Mouse (Mus musculus) kidney, adult 9 months (tissue): ENCODE measurements around the gene Asb18.

Experiments used
- DNase-seq: peaks from one replicate; pipeline ENCODE4 v3.0.0; 2022

Gene Asb18

GRCm38 (mm10) chr1:90014446-90014845 is at the start of gene Asb18:
Gene Asb18 (minus strand): TSS chr1:90014666.
- no peak for DNase-seq

GRCm38 (mm10) chr1:90060599-90060998 is 46.1 kb upstream of the Asb18 start:
- peak; percentile 72 for DNase-seq

- DNase-seq: no peak
Observed at GRCm38 (mm10) chr1:90060054-90060453, 45.6 kb upstream of the Asb18 start.

GRCm38 (mm10) chr1:90054991-90055390 is 40.5 kb upstream of the Asb18 start:
- no peak for DNase-seq

GRCm38 (mm10) chr1:90051347-90051746 is 36.9 kb upstream of the Asb18 start:
- DNase-seq: peak; percentile 52

GRCm38 (mm10) chr1:90050046-90050739 is 35.7 kb upstream of the Asb18 start:
- no peak for DNase-seq

GRCm38 (mm10) chr1:90028305-90028704 is 13.8 kb upstream of the Asb18 start:
- no peak for DNase-seq

GRCm38 (mm10) chr1:90026945-90027344 is 12.5 kb upstream of the Asb18 start:
- peak; percentile 4 for DNase-seq

- no peak for DNase-seq
Observed at GRCm38 (mm10) chr1:90020336-90020735, 5.9 kb upstream of the Asb18 start.

- DNase-seq: no peak
Observed at GRCm38 (mm10) chr1:90018071-90018470, 3.6 kb upstream of the Asb18 start.

- no peak for DNase-seq
Observed at GRCm38 (mm10) chr1:90013273-90013672, 1.2 kb downstream of the Asb18 start.

- no peak for DNase-seq
Observed at GRCm38 (mm10) chr1:90012850-90013249, 1.6 kb downstream of the Asb18 start.

- DNase-seq: no peak
Observed at GRCm38 (mm10) chr1:90012168-90012567, 2.3 kb downstream of the Asb18 start.

- DNase-seq: no peak
Observed at GRCm38 (mm10) chr1:90010077-90010476, 4.4 kb downstream of the Asb18 start.

- DNase-seq: no peak
Observed at GRCm38 (mm10) chr1:90009188-90009587, 5.3 kb downstream of the Asb18 start.

GRCm38 (mm10) chr1:90006666-90007065 is 7.8 kb downstream of the Asb18 start:
- DNase-seq: no peak

- DNase-seq: no peak
Observed at GRCm38 (mm10) chr1:90000981-90001380, 13.5 kb downstream of the Asb18 start.

GRCm38 (mm10) chr1:89999858-90000257 is 14.6 kb downstream of the Asb18 start:
- DNase-seq: no peak

- no peak for DNase-seq
Observed at GRCm38 (mm10) chr1:89998696-89999095, 15.8 kb downstream of the Asb18 start.

- DNase-seq: no peak
Observed at GRCm38 (mm10) chr1:89998076-89998475, 16.4 kb downstream of the Asb18 start.

- no peak for DNase-seq
Observed at GRCm38 (mm10) chr1:89992256-89992655, 22.2 kb downstream of the Asb18 start.

- DNase-seq: no peak
Observed at GRCm38 (mm10) chr1:89977261-89977660, 37.2 kb downstream of the Asb18 start.

- DNase-seq: no peak
Observed at GRCm38 (mm10) chr1:89976411-89976810, 38.1 kb downstream of the Asb18 start.

- DNase-seq: no peak
Observed at GRCm38 (mm10) chr1:89974541-89974940, 39.9 kb downstream of the Asb18 start.

GRCm38 (mm10) chr1:89971848-89972247 is 42.6 kb downstream of the Asb18 start:
- no peak for DNase-seq
